Mouse (Mus musculus): Measurements from ENCODE around the gene Tns2. TPM values are rescaled to one million over a fixed set of nuclear protein-coding genes. Genes with fewer than 3 reads are reported as not detected.

Tns2 gene
- total and polyA plus RNA-seq, 3 experiments = 0.42 to 3.1 TPM; not detected in 1

DNA sequence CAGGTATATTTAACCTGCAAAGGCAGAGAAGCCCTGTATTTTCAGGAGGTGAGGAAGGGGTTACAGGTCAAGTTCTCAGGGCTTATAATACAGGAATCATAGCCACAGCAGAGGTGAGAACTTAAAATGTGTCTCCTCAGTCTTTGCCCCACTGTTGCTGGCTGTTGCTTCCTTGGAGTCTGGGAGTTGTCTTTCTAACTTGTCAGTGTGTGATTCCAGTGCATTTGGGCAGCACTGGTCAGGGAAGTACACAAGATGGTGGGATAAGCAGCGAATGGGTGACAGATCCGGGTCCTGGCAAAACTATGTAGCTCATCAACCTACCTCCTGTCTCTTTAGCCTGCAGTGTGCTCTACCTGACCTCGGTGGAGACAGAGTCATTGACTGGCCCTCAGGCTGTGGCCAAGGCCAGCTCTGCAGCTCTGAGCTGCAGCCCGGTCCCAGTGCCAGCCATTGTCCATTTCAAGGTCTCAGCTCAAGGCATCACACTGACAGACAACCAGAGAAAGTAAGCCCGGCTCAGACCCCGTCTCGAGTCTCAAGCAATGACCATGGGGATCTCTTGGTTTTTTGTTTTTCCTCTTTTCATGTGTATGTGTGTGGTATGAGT is 14.5 kb downstream of the Tns2 start:
- Histone ChIP-seq H3K79me2 (ENCODE audit: control insufficient read depth, insufficient read depth, low read length, poor library complexity) (no peaks in the 10 kb centered on the region), H3K36me3 (ENCODE audit: control insufficient read depth in 1 of 2, insufficient read depth in 2 of 2, low read length in 2 of 2) (peaks cover 0 to 3% of the 10 kb centered on the region in 2 experiments; a peak in 2 of 4 replicates), H3K4me1 (ENCODE audit: control insufficient read depth in 1 of 2, insufficient read depth in 2 of 2, low read length in 2 of 2) (no peaks in the 10 kb centered on the region), H3K9me3 (replicated peaks; ENCODE audit: insufficient read depth, low read length) (no peaks in the 10 kb centered on the region), H3K4me3 (ENCODE audit: control insufficient read depth in 1 of 2, insufficient read depth in 1 of 2, low read depth in 2 of 2, low read length in 2 of 2) (no peak overlapping the region), H3K27ac (ENCODE audit: control insufficient read depth, low read depth, low read length) (no peak overlapping the region), H3K9ac (ENCODE audit: control insufficient read depth, low read depth, low read length, poor library complexity, severe bottlenecking) (no peak overlapping the region), H3K27me3 (ENCODE audit: control insufficient read depth in 1 of 2, insufficient read depth in 2 of 2, low read length in 2 of 2) (no peaks in the 10 kb centered on the region)
- no peak for TF ChIP-seq ZMIZ1 (IDR thresholded peaks at IDR 0.05; ENCODE audit: low read depth, low read length)
- no peak for TF ChIP-seq TCF12 (IDR thresholded peaks at IDR 0.05; ENCODE audit: low read depth, low read length)
- TF ChIP-seq MYC (IDR thresholded peaks at IDR 0.05; ENCODE audit: low read depth, low read length) = no peak
- no peak for TF ChIP-seq ZKSCAN1 (IDR thresholded peaks at IDR 0.05; ENCODE audit: low read depth, low read length)
- no peak for TF ChIP-seq GATA1 (IDR thresholded peaks at IDR 0.05; ENCODE audit: low read depth, low read length)
- TF ChIP-seq MXI1 (IDR thresholded peaks at IDR 0.05; ENCODE audit: low read depth, low read length) = no peak
- no peak for TF ChIP-seq ELF1 (IDR thresholded peaks at IDR 0.05; ENCODE audit: low read depth, low read length)
- TF ChIP-seq NRF1 (IDR thresholded peaks at IDR 0.05; ENCODE audit: insufficient read depth, low read depth, low read length, poor library complexity, severe bottlenecking) = no peak
- no peak for TF ChIP-seq ETS1 (IDR thresholded peaks at IDR 0.05; ENCODE audit: low read depth, low read length)
- TF ChIP-seq HCFC1 (IDR thresholded peaks at IDR 0.05; ENCODE audit: low read depth, low read length) = no peak
- TF ChIP-seq GABPA (IDR thresholded peaks at IDR 0.05; ENCODE audit: low read depth, low read length) = no peak
- no peak for TF ChIP-seq SMC3 (IDR thresholded peaks at IDR 0.05; ENCODE audit: low read depth, low read length)
- TF ChIP-seq POLR2AphosphoS2 (IDR thresholded peaks at IDR 0.05; ENCODE audit: low read length) = no peak; the same call in 1 of the 2 replicates
- no peak for TF ChIP-seq SIN3A (IDR thresholded peaks at IDR 0.05; ENCODE audit: low read length)
- no peak for DNase-seq (ENCODE audit: low read depth, low spot score)

DNA sequence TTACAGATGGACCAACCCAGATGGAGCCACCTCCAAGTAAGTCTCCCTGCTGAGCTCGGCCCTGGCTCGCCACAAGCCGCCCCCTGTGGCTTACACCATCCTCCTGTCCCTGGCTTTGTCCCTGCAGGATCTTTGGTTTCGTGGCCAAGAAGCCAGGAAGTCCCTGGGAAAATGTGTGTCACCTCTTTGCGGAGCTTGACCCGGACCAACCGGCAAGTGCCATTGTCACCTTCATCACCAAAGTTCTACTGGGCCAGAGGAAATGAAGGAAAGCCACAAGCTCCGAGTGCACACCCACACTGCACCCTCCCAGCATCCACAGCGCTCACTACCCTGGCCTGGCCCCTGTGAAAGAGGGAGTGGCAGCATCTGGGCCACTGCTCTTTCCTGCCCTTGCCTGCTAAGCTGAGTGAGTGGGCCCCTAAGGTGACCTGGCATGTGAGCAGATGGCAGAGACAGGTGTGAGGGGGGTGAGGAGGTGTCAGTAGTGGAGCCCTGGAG is 15.6 kb downstream of the Tns2 start:
- H3K79me2 ChIP-seq (ENCODE audit: control insufficient read depth, insufficient read depth, low read length, poor library complexity) = no peaks in the 10 kb centered on the region
- H3K27me3 ChIP-seq (ENCODE audit: control insufficient read depth in 1 of 2, insufficient read depth in 2 of 2, low read length in 2 of 2) = no peaks in the 10 kb centered on the region
- no peak overlapping the region for H3K4me3 ChIP-seq (ENCODE audit: control insufficient read depth in 1 of 2, insufficient read depth in 1 of 2, low read depth in 2 of 2, low read length in 2 of 2)
- no peak overlapping the region for H3K9ac ChIP-seq (ENCODE audit: control insufficient read depth, low read depth, low read length, poor library complexity, severe bottlenecking)
- DNase-seq (ENCODE audit: low read depth, low spot score) = no peak
- H3K9me3 ChIP-seq (replicated peaks; ENCODE audit: insufficient read depth, low read length) = no peaks in the 10 kb centered on the region
- no peak for TF ChIP-seq MAFK (IDR thresholded peaks at IDR 0.05; ENCODE audit: borderline replicate concordance, low read depth, low read length)
- TF ChIP-seq SMC3 (IDR thresholded peaks at IDR 0.05; ENCODE audit: low read depth, low read length) = no peak
- TF ChIP-seq RCOR1 (IDR thresholded peaks at IDR 0.05; ENCODE audit: low read depth, low read length) = no peak
- no peak for TF ChIP-seq MAZ (IDR thresholded peaks at IDR 0.05; ENCODE audit: low read depth, low read length)
- TF ChIP-seq JUND (IDR thresholded peaks at IDR 0.05; ENCODE audit: low read depth, low read length) = no peak
- no peak for TF ChIP-seq SIN3A (IDR thresholded peaks at IDR 0.05; ENCODE audit: low read length)
- no peak for TF ChIP-seq ZKSCAN1 (IDR thresholded peaks at IDR 0.05; ENCODE audit: low read depth, low read length)
- TF ChIP-seq CHD1 (IDR thresholded peaks at IDR 0.05; ENCODE audit: low read depth, low read length) = no peak
- TF ChIP-seq RAD21 (IDR thresholded peaks at IDR 0.05; ENCODE audit: low read depth, low read length) = no peak
- no peak for TF ChIP-seq NRF1 (IDR thresholded peaks at IDR 0.05; ENCODE audit: insufficient read depth, low read depth, low read length, poor library complexity, severe bottlenecking)
- TF ChIP-seq ZMIZ1 (IDR thresholded peaks at IDR 0.05; ENCODE audit: low read depth, low read length) = no peak
- TF ChIP-seq POLR2AphosphoS5 (IDR thresholded peaks at IDR 0.05; ENCODE audit: borderline replicate concordance, low read depth, low read length) = no peak
- no peak for TF ChIP-seq ZC3H11A (IDR thresholded peaks at IDR 0.05; ENCODE audit: low read depth, low read length)
- no peak for TF ChIP-seq ZNF384 (IDR thresholded peaks at IDR 0.05; ENCODE audit: low read depth, low read length)
- peaks cover 0 to 3% of the 10 kb centered on the region in 2 experiments; a peak in 2 of 4 replicates for H3K36me3 ChIP-seq (ENCODE audit: control insufficient read depth in 1 of 2, insufficient read depth in 2 of 2, low read length in 2 of 2)
- no peak overlapping the region for H3K27ac ChIP-seq (ENCODE audit: control insufficient read depth, low read depth, low read length)
- H3K4me1 ChIP-seq (ENCODE audit: control insufficient read depth in 1 of 2, insufficient read depth in 2 of 2, low read length in 2 of 2) = no peaks in the 10 kb centered on the region

Data from MEL (cell line).